Mouse (Mus musculus) liver, embryonic 14.5 days (tissue): Measurements from ENCODE around the gene Cct3.

ENCODE experiments used
- CTCF ChIP-seq: IDR thresholded peaks from 2 replicates; pipeline ENCODE4 v1.5.1; 2016; ENCODE audit warnings: antibody characterized with exemption, low read depth, control low read depth
- EP300 ChIP-seq: IDR thresholded peaks from 2 replicates; pipeline ENCODE4 v1.6.1; 2016; ENCODE audit warnings: antibody characterized with exemption, low read depth

DNA sequence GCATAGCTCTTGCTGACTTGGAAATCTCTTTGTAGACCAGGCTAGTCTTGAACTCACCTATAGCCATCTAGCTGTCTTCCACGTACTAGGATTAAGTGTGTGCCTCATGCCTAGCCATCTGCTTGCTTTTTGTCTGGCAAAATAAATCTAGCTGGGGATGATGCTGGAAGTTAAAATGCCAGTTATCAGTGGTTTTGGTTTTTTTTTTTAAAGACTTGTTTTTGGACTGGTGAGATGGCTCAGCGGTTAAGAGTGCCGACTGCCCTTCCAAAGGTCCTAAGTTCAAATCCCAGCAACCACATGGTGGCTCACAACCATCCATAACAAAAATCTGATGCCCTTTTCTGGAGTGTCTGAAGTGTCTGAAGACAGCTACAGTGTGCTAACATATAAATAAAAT, 25.1 kb upstream of the Cct3 start:
- TF ChIP-seq CTCF, result no peak
- no peak for TF ChIP-seq EP300
